Mouse (Mus musculus): ENCODE results near the gene Asah2. TPM values are rescaled to one million over a fixed set of nuclear protein-coding genes. Genes with fewer than 3 reads are reported as not detected.
"Not testable (repeated sequence)": the region's sequence is repeated elsewhere in the genome, so short reads cannot be mapped to it uniquely, and the experiment has no call there.

Asah2 gene
- total RNA-seq, 2 experiments from 2014 or later: 5.6 to 6.5 TPM

DNA sequence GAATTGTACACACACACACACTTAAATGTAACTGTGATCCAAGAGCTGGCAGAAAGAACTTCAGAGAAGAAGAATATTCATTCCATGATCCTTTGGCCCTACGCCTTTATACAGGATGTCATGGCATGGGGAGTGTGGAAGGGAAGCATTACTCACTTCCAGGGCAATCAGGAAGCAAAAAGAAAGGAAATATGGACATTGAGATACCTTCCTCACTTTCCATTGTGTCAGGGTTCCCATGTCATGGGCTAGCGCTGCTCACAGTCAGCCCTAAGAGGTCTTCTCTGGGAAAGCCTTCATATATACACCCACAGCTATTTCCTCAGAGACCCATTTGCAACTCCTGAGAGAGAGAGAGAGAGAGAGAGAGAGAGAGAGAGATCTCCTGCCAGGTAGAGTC, 1.3 kb downstream of the Asah2 start:
- DNase-seq (ENCODE audit: low spot score in 2 of 2): no peak
- intact Hi-C loops (cut with DNase I): no loop called here

DNA sequence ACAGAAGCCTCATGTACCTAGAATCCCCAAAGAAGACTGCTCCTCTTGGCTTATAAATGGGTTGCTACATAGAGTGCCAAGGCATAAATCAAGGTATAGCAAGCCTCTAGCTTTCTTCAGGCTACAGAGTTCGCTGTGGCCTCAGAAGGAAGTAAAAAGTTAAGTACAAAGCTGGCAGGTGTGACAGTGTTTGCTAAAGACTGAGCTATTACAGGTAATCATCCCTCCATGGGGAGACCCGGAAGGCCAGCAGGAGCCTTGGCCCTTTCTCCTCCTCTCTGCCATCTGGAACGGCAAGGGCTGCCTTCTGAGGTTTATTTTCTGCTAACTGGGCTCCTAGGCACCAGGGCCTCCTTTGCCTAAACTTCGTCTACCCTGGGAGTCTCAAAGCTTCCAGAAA, 3.8 kb downstream of the Asah2 start:
- intact Hi-C loops (cut with DNase I): loop anchor here (5.0 kb wide), 1 partner anchor 283 kb away; the partner anchor contains the start of gene Sgms1

DNA sequence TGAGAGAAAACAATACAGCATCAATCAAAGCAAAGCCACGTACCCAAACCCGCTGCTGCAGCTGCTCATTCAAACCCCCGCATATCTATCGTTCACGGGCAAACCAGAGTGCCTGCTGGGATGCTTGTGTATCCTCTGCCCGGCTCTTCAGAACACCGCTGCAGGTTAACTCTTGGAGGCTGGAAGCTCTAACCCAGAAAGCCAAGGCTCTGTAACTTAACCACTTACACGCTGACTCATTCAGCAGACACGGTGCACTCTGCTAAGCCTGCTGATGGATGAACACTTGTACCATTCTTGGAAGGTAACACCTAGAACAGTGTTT, 5.1 kb downstream of the Asah2 start:
- DNase-seq (ENCODE audit: low spot score in 2 of 2): peak; percentile 23 to 24
- intact Hi-C loops (cut with DNase I): loop anchor here (5.0 kb wide), 1 partner anchor 284 kb away; the partner anchor contains the start of gene Sgms1

More for the DNA sequence above, 3.8 kb downstream of the Asah2 start:
- DNase-seq (ENCODE audit: low spot score in 2 of 2): no peak

DNA sequence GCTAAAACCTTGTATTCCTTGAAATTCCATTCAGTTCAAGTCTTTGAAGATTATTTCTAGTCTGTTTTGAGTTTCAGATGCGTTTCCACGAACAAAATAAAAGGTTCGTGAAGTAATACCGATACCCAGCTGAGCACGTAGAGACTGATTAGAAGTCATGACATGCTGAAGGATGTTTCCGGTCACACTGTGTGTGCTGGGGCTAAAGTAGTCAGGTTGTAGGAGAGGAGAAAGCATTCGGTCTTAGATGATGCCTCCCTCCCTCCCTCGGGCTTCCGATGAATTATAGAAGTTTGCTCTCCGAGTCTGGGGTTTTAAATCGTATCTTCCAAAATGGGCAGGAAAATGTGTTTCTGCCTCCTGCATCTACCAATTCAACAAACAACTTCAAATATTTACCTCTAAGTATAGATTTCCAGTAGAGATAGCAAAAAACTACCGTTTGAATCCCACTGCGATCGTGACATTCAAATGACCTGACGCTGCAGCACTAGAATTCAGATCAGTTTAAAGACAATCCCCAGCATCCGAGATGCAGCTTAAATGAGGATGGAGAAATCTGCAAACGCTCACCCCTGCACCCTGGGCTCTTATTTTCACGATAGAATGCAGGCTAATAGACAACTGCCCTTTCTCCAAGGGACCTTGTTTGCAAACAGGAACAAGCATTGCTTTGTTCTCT, 5.6 kb downstream of the Asah2 start:
- no peak for DNase-seq (ENCODE audit: low spot score in 2 of 2)
- intact Hi-C loops (cut with DNase I): loop anchor here (5.0 kb wide), 1 partner anchor 285 kb away; the partner anchor contains the start of gene Sgms1

DNA sequence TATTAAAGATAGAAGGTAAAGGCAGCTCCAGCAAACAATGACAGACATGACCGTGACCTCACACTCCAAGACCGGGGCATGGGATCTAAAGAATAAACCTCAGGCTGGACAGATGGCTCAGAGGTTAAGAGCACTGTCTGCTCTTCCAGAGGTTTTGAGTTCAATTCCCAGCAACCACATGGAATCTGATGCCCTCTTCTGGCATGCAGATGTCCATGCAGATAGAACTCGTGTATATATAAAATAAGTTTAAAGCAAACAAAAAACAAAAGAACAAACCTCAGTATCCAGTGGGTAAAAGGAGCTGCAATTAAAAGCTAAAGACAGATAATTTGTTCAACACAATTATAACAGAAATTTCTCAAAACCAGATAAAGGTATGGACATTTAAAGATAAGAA, 9.4 kb downstream of the Asah2 start:
- intact Hi-C loops (cut with DNase I): loop anchor here (10.0 kb wide), 1 partner anchor 124 kb away; no protein-coding TSS in a partner anchor
- no peak for DNase-seq (ENCODE audit: low spot score in 2 of 2)

DNA sequence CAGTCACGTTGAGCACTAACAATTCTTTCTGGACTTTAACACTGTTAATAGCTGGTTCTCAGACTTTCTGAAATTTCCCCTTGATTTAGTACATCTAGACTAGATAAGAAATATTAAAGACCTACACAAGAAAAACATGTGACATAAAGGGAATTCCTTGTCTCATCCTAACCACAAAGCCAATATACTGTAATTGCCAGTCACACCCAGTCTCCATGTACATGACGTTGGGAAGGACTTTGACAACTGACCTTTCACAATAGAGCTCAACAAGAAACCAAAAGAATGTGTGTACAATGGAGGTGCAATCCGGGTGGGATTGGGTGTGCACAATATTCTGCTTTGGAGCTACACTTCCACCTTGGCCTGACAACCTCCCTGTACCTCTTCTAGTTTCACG, 15.7 kb downstream of the Asah2 start:
- no peak for DNase-seq (ENCODE audit: low spot score in 2 of 2)
- intact Hi-C loops (cut with DNase I): loop anchor here (10.0 kb wide), 1 partner anchor 118 kb away; no protein-coding TSS in a partner anchor

DNA sequence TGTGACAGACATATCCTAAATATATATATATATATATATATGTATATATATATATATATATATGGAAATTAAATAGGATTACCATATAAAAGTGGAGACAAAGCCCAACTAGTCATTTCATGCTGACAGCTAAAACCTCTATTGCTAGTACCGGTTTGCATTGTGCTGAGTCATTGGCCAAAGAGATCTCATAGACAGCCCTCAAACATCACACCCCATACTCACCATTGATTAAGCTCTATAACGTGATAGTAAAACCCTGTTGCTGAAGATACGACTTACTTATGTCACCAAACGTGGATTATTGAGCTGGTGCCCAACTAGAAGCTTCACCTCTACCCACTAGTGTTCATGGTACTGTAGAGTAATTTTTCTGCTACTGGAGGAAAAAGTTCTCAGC, 17.2 kb downstream of the Asah2 start:
- intact Hi-C loops (cut with DNase I): loop anchor here (10.0 kb wide), 1 partner anchor 116 kb away; no protein-coding TSS in a partner anchor
- no peak for DNase-seq (ENCODE audit: low spot score in 2 of 2)

DNA sequence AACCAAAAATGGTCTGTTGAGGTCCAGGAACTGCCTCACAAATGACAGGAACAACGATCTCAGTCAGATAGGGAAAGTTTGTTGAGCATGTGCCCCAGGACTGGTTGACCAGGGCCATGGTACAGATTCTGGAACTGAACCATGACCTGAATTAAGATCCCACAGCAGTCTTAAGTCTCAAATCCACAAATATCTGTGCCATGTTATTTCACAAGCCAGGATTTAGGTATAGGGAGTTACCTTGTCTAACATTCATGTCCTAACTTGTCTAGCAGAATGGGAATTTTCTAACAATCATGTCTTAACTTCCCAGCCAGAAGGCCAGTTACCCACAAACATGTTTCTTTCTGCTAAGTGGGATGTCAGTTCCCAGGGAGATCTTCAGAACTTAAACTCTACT, 19.4 kb downstream of the Asah2 start:
- no peak for DNase-seq (ENCODE audit: low spot score in 2 of 2)
- intact Hi-C loops (cut with DNase I): no loop called here

DNA sequence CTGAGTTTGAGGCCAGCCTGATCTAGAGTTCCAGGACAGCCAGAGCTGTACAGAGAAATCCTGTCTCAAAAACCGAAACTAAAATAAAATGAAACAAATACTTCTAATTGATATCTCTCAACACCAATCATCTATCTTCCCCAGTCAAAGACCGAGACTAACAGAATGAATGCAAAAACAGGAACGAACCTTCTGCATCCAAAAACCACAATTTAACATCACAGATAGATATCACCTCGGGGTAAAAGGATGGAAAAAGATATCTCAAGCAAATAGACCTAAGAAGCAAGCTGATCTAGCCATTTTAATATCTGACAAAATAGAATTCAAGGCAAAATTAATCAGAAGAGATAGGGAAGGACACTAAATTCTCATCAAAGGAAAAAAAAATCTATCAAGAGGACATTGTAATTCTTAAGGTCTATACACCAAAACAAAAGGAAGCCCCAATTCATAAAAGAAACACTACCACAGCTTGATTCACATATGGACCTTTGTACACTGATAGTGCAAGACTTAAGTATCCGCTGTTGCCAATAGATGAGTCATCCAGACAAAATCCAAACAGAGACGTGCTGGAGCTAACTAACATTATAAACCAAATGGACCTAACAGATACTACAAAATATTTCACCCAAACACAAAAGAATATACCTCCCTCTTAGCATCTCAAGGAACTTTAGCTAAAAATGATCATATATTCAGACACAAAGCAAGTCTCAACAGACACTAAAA, 20.1 kb downstream of the Asah2 start:
- intact Hi-C loops (cut with DNase I): no loop called here
- DNase-seq (ENCODE audit: low spot score in 2 of 2): no peak

DNA sequence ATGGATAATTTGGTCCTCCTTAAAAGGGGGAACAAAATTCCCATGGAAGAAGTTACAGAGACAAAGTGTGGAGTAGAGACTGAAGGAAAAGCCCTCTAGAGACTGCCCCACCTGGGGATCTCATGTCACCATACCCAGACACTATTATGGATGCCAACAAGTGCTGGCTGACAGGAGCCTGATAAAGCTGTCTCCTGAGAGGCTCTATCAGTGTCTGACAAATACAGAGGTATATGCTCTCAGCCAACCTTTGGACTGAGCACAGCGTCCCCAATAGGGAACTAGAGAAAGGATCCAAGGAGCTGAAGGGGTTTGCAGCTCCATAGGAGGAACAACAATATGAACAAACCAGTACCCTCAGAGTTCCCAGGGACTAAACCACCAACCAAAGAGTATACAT, 23.2 kb downstream of the Asah2 start:
- DNase-seq (ENCODE audit: low spot score in 2 of 2); intact Hi-C loops (cut with DNase I): not testable (repeated sequence)

DNA sequence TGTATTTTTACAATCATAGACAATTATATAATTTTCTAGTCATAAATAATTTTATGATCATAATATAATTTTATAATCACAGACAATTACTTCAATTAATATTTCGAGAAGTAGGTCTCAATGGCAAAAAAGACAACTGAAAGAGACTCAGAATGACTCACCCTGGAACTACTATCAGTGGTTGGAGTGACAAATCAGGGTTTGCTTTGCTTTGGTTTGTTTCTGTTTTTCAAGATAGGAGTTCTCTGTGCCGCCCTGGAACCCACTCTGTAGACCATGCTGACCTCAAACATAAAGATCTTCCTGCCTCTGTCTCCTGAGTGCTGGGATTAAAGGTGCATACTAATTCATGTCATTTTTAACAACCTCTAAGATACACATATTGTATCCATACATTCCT, 37.7 kb downstream of the Asah2 start:
- intact Hi-C loops (cut with DNase I): no loop called here
- no peak for DNase-seq (ENCODE audit: low spot score in 2 of 2)

DNA sequence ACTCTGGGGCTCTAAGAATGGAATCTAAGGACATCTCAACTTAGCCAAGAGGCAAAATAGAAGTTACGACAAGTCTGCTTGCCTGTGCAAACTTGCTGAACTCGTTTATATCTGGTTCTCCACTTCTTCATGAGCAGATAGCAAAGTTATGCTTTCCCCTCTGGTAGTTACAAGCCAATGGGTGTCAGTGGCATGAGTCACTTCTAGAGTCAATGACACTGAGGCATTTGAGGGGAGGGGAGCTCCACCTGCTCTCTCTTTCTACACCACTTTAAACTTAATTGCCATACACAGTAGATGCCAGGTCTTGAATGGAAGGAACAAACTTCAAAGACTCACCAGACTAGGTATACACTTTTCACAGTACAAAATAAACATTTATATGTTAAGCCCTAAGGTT, 38.4 kb downstream of the Asah2 start:
- no peak for DNase-seq (ENCODE audit: low spot score in 2 of 2)
- intact Hi-C loops (cut with DNase I): no loop called here

DNA sequence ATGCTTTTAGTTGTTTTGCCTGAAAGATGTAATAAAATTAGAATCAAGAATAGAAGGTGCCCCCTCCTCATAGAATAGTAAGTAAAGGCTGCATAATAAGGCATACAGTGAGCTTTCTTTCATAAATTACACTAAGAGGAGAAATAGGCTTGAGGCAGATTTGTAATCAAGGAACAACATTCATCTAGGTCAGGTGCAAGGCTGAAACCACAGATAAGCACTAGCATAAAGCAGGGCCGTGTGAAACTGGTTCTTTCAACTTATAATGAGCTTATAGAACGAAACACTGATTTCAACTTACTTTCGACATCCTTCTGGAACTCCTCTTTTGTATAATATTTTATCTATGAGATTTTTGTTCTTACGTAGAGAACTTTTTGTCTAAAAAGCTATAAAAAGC, 40.3 kb downstream of the Asah2 start:
- no peak for DNase-seq (ENCODE audit: low spot score in 2 of 2)
- intact Hi-C loops (cut with DNase I): no loop called here

DNA sequence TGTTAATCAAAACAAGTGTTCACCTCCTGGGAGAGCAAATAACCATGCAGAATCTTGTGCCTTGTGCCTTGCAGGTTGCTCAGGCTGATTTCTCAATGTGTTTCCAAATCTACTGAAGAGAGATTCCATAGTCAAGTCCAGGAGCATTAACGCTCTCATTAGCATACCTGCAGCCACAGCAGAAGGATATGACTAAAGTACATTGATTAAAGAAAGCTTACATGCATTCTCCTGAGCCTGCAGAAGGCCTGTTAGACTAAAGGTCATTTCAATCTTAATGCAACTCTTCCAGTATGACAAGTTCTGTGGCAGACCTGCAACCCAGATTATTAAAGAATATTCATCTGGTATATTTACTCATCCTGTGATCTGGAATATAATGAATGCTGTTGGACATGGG, 46.7 kb downstream of the Asah2 start:
- no peak for DNase-seq (ENCODE audit: low spot score in 2 of 2)
- intact Hi-C loops (cut with DNase I): no loop called here

DNA sequence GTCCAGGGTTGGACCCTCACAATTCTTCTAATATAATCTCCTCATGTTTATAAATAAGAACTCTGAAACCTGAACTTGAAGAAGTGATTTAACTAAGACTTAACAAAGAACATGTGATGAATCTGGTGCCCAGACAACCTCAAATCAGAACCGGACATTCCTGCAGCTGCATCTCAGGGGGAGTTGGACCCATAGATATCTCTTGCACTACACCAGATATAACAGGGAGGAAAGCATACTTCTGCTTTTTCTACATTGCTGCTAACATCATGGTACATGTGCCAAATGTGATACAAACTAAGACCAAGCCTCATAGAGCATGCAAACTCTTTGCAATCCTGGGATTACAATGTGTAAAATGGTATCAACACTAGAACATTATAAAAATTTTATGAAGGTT, 51.8 kb downstream of the Asah2 start:
- DNase-seq (ENCODE audit: low spot score in 2 of 2): no peak
- intact Hi-C loops (cut with DNase I): no loop called here

DNA sequence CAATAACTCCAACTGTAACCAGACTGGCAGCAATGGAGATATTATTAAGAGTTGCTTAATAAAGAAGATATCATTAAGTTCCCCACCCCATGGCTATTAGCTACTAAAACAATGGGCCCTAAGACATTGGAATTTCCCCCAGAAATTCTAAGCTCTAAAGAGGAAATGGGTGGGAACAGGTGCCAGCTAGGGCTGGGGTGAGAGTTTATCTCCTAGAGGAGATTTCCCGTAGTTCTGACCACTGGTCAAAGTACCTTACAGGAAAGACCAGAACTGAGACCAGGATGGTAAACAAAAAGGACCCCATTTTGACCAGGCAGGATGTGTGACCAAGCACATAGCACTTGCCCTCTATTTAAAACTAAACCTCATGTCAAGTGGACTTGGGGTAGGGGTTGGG, 52.3 kb downstream of the Asah2 start:
- intact Hi-C loops (cut with DNase I): no loop called here
- DNase-seq (ENCODE audit: low spot score in 2 of 2): no peak

DNA sequence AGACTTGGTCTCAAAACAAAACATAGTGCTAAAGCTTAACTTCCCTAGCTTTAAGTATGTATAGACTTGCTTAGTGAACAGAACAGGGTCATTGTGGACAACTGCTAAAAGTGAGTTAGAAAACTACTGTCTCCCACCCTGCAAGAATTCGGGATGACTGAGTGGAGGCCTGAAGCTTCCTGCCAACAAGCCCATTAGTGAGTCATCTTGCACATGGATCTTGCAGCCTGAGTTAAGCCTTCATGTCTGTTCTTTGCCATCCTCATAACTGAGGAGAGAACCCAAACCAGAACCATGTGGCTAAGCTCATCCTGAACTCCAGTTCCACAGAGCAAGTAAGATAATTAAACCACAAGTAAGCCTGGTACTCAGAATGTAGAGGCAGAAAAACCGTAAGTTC, 56.8 kb downstream of the Asah2 start:
- intact Hi-C loops (cut with DNase I): no loop called here
- no peak for DNase-seq (ENCODE audit: low spot score in 2 of 2)

DNA sequence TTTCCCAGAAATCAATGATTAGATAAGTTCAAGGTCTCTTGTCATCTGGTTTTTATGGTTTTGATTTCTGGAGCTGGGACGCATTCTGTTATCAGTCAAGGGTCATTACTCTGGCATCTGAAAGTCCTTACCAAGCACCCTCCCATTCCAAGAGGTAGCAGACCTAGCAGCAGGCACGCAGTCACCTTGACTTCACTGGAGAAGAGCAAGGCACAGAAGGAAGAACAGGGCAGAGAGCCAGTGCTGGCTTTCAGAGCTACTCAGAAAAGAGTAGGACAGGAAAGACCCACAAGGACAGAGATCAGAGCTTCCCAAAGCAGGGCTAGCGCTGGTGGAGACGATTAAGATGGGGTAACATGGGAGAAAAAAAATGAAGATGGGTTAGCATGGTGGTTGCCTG, 75.1 kb downstream of the Asah2 start:
- no peak for DNase-seq (ENCODE audit: low spot score in 2 of 2)
- intact Hi-C loops (cut with DNase I): no loop called here

DNA sequence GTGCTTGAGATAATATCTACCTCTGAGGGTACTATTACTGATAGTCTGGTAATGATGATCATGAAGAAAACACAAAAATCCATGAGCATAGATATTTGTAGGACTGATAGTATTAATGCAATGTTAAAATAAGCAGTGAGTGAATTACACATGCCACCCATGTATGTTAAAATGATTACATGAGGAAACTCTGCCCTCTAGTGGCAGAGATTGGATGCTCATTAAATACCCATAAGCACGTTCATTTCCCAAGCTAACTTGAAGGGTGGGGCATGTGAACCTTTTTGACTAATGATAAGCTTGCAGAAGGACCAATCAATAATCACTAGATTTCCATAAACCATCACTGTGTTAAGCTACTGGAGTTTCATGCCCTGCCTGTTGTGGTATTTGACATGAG, 77.6 kb downstream of the Asah2 start:
- intact Hi-C loops (cut with DNase I): no loop called here

DNA sequence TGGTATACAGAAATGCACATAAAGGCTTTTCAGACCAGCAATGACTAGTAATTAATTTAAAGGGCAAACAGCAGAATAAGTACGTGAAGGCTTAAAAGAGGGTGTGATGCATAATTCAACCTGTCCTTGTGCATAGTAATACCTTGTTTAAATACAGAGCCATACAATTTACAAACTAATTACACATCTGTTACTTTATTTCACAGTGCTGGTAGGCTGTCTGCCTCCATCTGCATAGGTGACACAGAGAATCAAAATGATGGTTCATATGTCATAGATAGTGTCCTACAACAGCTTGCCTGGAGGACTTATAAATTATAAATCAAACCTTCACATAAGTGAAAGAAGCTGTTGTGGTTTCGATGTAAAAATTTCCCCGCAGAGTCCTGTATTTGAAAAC, 82.6 kb downstream of the Asah2 start:
- no peak for DNase-seq (ENCODE audit: low spot score in 2 of 2)
- intact Hi-C loops (cut with DNase I): loop anchor here (5.0 kb wide), 1 partner anchor 53 kb away; no protein-coding TSS in a partner anchor

More for the DNA sequence above, 77.6 kb downstream of the Asah2 start:
- peak; percentile 44 to 68 for DNase-seq (ENCODE audit: low spot score in 2 of 2)

DNA sequence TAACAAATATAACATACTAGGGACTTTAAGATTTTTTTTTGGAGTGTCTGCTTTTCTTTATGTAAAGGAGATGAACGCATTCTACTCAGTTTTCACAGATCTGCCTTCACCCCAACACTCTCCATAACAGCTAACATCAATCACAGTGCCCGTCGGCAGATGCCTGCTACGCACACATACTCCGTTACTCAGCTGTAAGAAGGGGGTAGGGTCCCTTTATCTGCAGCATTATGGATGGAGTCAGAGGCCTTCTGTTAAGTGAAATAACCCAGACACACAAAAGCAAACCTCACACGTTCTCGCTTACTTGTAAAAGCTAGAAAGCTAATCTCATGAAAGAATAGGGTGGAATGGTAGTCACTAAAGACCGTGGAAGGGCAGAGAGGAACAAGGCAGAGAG, 88.3 kb downstream of the Asah2 start:
- DNase-seq (ENCODE audit: low spot score in 2 of 2): no peak
- intact Hi-C loops (cut with DNase I): no loop called here
